Mouse (Mus musculus) lung, adult 2 months (tissue): ENCODE measurements around the gene Adam22. TPM values are rescaled to one million over a fixed set of nuclear protein-coding genes. Genes with fewer than 3 reads are reported as not detected.
"Not testable (repeated sequence)": the region's sequence is repeated elsewhere in the genome, so short reads cannot be mapped to it uniquely, and the experiment has no call there.

Experiments used
- DNase-seq: peaks from one replicate; pipeline ENCODE4 v3.0.0; 2022
- H3K4me1 ChIP-seq: fragments of 200-500 bp; 2 replicates; pipeline ENCODE4 v1.6.1; 2011; ENCODE audit warnings: low read length; ENCODE audit not compliant: control insufficient read depth, insufficient read depth
- H3K4me3 ChIP-seq: fragments of 200-500 bp; replicated peaks from 2 replicates; pipeline ENCODE3; 2011; ENCODE audit warnings: low read depth, mild to moderate bottlenecking, control low read depth, low read length; ENCODE audit errors: extremely low read depth
- CTCF ChIP-seq: fragments of 200-500 bp; IDR thresholded peaks from 2 replicates; pipeline ENCODE4 v1.5.1; 2011; ENCODE audit warnings: mild to moderate bottlenecking, low read length, control low read depth; ENCODE audit not compliant: insufficient read depth
- POLR2A ChIP-seq: fragments of 200-500 bp; IDR thresholded peaks from 2 replicates; pipeline ENCODE4 v1.6.1; 2011; ENCODE audit warnings: low read depth, mild to moderate bottlenecking, control low read depth, low read length, borderline replicate concordance; ENCODE audit errors: extremely low read depth
- WGBS: fragments of 180-500 bp; shearing (Covaris S2); methylation state at CpG from one replicate; pipeline ENCODE4 v1.1.7; 2018; 5-methylcytosine and 5-hydroxymethylcytosine counted together
- polyA plus RNA-seq: library from polyadenylated mRNA; depleted of rRNA; stranded (reverse); fragments of >200 nt; gene quantifications from 2 replicates; pipeline ENCODE4 v1.2.3, GENCODE M21; 2012; rRNA removed

The Adam22 gene
- polyA plus RNA-seq, 1 experiment = 3.2 TPM

DNA sequence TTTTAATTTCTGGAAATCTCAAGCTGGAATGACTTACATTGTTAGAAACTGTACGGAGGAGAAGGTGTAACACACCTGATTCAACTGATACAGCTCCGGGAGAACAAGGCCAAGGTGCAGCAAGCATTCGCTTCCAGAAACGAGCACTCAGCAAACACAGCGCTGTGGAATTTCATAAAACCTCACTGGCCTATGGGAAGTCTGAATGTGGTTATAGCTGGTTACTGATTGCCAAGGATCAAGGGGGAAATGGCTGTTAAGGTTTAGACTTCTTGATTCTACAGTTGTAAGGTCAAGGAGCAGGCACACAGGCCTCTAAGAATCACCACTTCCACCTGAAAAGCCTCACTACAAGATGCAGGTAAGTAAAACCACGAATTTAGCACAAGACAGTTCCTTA lies 322.1 kb downstream of the Adam22 start, which contains the start of gene Sri:
Sri (plus strand) TSS at position 224 of the 400 bp plus-strand sequence.
- 69% methylated on average over 6 of the region's 6 CpGs for WGBS
- TF ChIP-seq CTCF (no peak), POLR2A (no peak)
- Histone ChIP-seq H3K4me3 (no peak within 1 kb of the TSS), H3K4me1 (no peaks in the 10 kb centered on the region)
- DNase-seq = no peak

GRCm38 (mm10) chr5:8034596-8034995 lies 333.4 kb downstream of the Adam22 start:
- not testable (repeated sequence) for H3K4me3 ChIP-seq, H3K4me1 ChIP-seq, DNase-seq
- WGBS = 89% methylated on average over 6 of the region's 6 CpGs

Other genes starting within 250 kb of the Adam22 start
- gene Dbf4, start 54.6 kb upstream of the Adam22 start, polyA plus RNA-seq = 1.8 TPM in 2 replicates
- 1.5 and 2.2 TPM in 2 replicates for gene Slc25a40, start 54.7 kb upstream of the Adam22 start, polyA plus RNA-seq